Mouse (Mus musculus): ENCODE data around the gene Ctcfl. TPM values are rescaled to one million over a fixed set of nuclear protein-coding genes. Genes with fewer than 3 reads are reported as not detected.

Ctcfl gene
- polyA plus RNA-seq (2015; fragmentation: Nextera tagmentation; extraction: Ambion mirVana): 0.05 and 0.06 TPM in 2 replicates

- WGBS (ENCODE audit: insufficient replicate concordance): 76% methylated on average over 35 of the region's 35 CpGs
- Histone ChIP-seq H3K4me2 (ENCODE audit: low read depth, low read length) (peak within 1 kb of the TSS; percentile 22), H3K27ac (ENCODE audit: low read length) (peak within 1 kb of the TSS; percentile 71), H3K36me3 (ENCODE audit: control insufficient read depth, insufficient read depth) (no peaks in the 10 kb centered on the region), H3K9me3 (replicated peaks; ENCODE audit: control insufficient read depth, low read length) (no peaks in the 10 kb centered on the region), H3K4me1 (ENCODE audit: control insufficient read depth, low read depth, low read length) (peaks cover 12% of the 10 kb centered on the region), H3K4me3 (ENCODE audit: low read depth, low read length) (peak within 1 kb of the TSS; percentile 14; the same call in 1 of the 2 replicates), H3K27me3 (ENCODE audit: control insufficient read depth, insufficient read depth, low read depth, low read length) (no peaks in the 10 kb centered on the region; the same call in 1 of the 2 replicates), H3K9ac (ENCODE audit: low read depth, low read length) (peak within 1 kb of the TSS; percentile 6; the same call in 1 of the 2 replicates)
- ATAC-seq (ENCODE audit: low read depth): peak; percentile 71
These were observed at the start of gene Ctcfl for GRCm38 (mm10) chr2:173119023-173119944. Gene Ctcfl (minus strand): TSS chr2:173119525.

- Histone ChIP-seq H3K36me3 (ENCODE audit: control insufficient read depth, insufficient read depth) (no peaks in the 10 kb centered on the region), H3K4me3 (ENCODE audit: low read depth, low read length) (no peak overlapping the region), H3K9me3 (replicated peaks; ENCODE audit: control insufficient read depth, low read length) (no peaks in the 10 kb centered on the region), H3K27me3 (ENCODE audit: control insufficient read depth, insufficient read depth, low read depth, low read length) (peaks cover 9% of the 10 kb centered on the region), H3K4me2 (ENCODE audit: low read depth, low read length) (no peak overlapping the region), H3K27ac (ENCODE audit: low read length) (no peak overlapping the region), H3K4me1 (ENCODE audit: control insufficient read depth, low read depth, low read length) (peaks cover 4% of the 10 kb centered on the region; the same call in 1 of the 2 replicates), H3K9ac (ENCODE audit: low read depth, low read length) (no peak overlapping the region)
- ATAC-seq (ENCODE audit: low read depth): no peak
- 51% methylated on average over 5 of the region's 5 CpGs for WGBS (ENCODE audit: insufficient replicate concordance)
These were observed 49.1 kb upstream of the Ctcfl start for GRCm38 (mm10) chr2:173168411-173168851.

DNA sequence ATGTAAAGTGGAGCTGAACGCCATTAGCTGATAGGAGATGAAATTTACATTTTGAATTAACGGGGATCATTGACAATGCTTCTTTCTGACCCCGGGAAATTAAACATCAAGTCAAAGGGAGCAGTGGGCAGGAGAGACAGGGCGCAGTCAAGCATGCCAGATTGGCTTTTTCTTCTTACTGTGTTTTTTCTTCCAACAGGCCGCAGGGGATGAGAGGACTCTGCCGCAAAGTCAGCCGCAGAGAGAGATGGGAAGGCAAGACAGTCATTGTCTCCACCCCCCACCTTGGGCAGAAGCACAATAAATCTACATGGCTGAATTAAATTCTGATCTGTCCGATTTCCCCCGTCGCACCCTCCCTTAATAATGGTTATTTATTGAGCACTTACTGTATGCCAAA lies 46.0 kb upstream of the Ctcfl start:
- Histone ChIP-seq H3K27me3 (ENCODE audit: control insufficient read depth, insufficient read depth, low read depth, low read length) (no peaks in the 10 kb centered on the region), H3K4me1 (ENCODE audit: control insufficient read depth, low read depth, low read length) (no peaks in the 10 kb centered on the region; the same call in 1 of the 2 replicates), H3K27ac (ENCODE audit: low read length) (no peak overlapping the region), H3K9me3 (replicated peaks; ENCODE audit: control insufficient read depth, low read length) (no peaks in the 10 kb centered on the region), H3K4me3 (ENCODE audit: low read depth, low read length) (no peak overlapping the region), H3K4me2 (ENCODE audit: low read depth, low read length) (no peak overlapping the region), H3K36me3 (ENCODE audit: control insufficient read depth, insufficient read depth) (no peaks in the 10 kb centered on the region), H3K9ac (ENCODE audit: low read depth, low read length) (no peak overlapping the region)
- no peak for ATAC-seq (ENCODE audit: low read depth)
- 61% methylated on average over 10 of the region's 10 CpGs for WGBS (ENCODE audit: insufficient replicate concordance)

DNA sequence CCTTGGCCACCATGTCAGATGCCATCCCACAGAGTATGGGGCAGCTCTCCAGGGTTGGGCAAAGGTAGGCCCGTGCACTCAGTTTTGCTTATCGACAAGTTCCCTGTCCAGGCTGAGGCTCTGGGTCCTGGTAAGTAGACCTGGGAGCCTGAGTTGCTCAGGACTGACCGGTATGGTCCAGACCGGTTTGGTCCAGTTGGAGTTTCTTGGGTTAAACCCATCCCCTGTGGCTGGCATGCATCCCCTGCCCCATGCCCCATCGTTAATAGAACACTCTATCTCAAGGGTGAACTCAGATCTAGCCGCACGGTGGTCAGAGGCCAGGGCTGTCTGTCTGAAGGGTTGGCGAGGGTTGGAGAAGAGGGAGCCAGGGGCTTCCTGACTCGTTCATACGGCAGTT lies 45.6 kb upstream of the Ctcfl start:
- no peaks in the 10 kb centered on the region for H3K36me3 ChIP-seq (ENCODE audit: control insufficient read depth, insufficient read depth)
- no peak overlapping the region for H3K4me3 ChIP-seq (ENCODE audit: low read depth, low read length)
- no peak overlapping the region for H3K4me2 ChIP-seq (ENCODE audit: low read depth, low read length)
- no peaks in the 10 kb centered on the region; the same call in 1 of the 2 replicates for H3K4me1 ChIP-seq (ENCODE audit: control insufficient read depth, low read depth, low read length)
- WGBS (ENCODE audit: insufficient replicate concordance): 73% methylated on average over 10 of the region's 10 CpGs
- H3K27ac ChIP-seq (ENCODE audit: low read length): no peak overlapping the region
- H3K9ac ChIP-seq (ENCODE audit: low read depth, low read length): no peak overlapping the region
- H3K9me3 ChIP-seq (replicated peaks; ENCODE audit: control insufficient read depth, low read length): no peaks in the 10 kb centered on the region
- H3K27me3 ChIP-seq (ENCODE audit: control insufficient read depth, insufficient read depth, low read depth, low read length): no peaks in the 10 kb centered on the region
- ATAC-seq (ENCODE audit: low read depth): no peak

DNA sequence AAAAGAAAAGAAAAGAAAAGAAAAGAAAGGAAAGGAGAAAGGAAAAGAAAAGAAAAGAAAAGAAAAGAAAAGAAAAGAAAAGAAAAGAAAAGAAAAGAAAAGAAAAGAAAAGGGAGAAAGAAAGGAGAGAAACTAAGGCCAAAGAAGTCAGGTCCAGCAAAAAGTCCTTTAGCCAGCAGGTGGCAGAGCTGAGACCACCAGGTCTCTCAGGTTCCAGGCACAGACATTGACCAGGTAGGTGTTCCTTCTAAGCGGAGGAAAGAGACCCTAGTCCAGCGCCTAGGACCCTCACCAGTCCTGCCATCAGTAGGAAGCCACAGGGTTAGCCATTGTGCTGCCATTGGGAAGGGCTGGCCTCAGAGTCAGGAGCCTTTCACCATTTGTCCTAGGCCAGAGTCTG lies 45.0 kb upstream of the Ctcfl start:
- no peaks in the 10 kb centered on the region for H3K4me1 ChIP-seq (ENCODE audit: control insufficient read depth, low read depth, low read length)
- ATAC-seq (ENCODE audit: low read depth): no peak
- H3K9me3 ChIP-seq (replicated peaks; ENCODE audit: control insufficient read depth, low read length): no peaks in the 10 kb centered on the region
- no peak overlapping the region for H3K4me3 ChIP-seq (ENCODE audit: low read depth, low read length)
- H3K4me2 ChIP-seq (ENCODE audit: low read depth, low read length): no peak overlapping the region
- WGBS (ENCODE audit: insufficient replicate concordance): 34% methylated on average over 2 of the region's 2 CpGs
- no peaks in the 10 kb centered on the region for H3K36me3 ChIP-seq (ENCODE audit: control insufficient read depth, insufficient read depth)
- H3K27ac ChIP-seq (ENCODE audit: low read length): no peak overlapping the region
- H3K9ac ChIP-seq (ENCODE audit: low read depth, low read length): no peak overlapping the region
- no peaks in the 10 kb centered on the region for H3K27me3 ChIP-seq (ENCODE audit: control insufficient read depth, insufficient read depth, low read depth, low read length)

DNA sequence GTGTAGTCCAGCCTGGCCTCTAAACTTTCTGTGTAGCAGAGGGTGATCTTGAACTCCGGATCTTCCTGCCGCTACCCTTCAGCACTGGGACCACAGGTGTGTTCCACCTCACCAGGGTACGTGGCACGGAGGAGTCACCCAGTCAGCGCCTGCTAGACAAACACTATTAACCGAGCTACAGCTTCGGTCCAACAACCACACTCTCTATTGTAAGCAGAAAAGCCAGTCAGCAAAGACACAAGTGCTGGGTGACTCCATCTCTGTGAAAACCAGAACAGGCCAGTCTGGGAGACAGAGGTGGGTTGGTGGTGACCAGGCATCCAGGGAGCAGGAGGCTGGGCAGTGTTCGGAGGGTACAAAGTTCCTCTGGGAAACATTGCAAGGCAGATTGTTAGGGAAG lies 44.1 kb upstream of the Ctcfl start:
- Histone ChIP-seq H3K4me1 (ENCODE audit: control insufficient read depth, low read depth, low read length) (no peaks in the 10 kb centered on the region), H3K9ac (ENCODE audit: low read depth, low read length) (no peak overlapping the region), H3K36me3 (ENCODE audit: control insufficient read depth, insufficient read depth) (no peaks in the 10 kb centered on the region), H3K4me2 (ENCODE audit: low read depth, low read length) (no peak overlapping the region), H3K27me3 (ENCODE audit: control insufficient read depth, insufficient read depth, low read depth, low read length) (no peaks in the 10 kb centered on the region), H3K4me3 (ENCODE audit: low read depth, low read length) (no peak overlapping the region), H3K27ac (ENCODE audit: low read length) (no peak overlapping the region), H3K9me3 (replicated peaks; ENCODE audit: control insufficient read depth, low read length) (no peaks in the 10 kb centered on the region)
- 69% methylated on average over 8 of the region's 8 CpGs for WGBS (ENCODE audit: insufficient replicate concordance)
- ATAC-seq (ENCODE audit: low read depth): no peak

DNA sequence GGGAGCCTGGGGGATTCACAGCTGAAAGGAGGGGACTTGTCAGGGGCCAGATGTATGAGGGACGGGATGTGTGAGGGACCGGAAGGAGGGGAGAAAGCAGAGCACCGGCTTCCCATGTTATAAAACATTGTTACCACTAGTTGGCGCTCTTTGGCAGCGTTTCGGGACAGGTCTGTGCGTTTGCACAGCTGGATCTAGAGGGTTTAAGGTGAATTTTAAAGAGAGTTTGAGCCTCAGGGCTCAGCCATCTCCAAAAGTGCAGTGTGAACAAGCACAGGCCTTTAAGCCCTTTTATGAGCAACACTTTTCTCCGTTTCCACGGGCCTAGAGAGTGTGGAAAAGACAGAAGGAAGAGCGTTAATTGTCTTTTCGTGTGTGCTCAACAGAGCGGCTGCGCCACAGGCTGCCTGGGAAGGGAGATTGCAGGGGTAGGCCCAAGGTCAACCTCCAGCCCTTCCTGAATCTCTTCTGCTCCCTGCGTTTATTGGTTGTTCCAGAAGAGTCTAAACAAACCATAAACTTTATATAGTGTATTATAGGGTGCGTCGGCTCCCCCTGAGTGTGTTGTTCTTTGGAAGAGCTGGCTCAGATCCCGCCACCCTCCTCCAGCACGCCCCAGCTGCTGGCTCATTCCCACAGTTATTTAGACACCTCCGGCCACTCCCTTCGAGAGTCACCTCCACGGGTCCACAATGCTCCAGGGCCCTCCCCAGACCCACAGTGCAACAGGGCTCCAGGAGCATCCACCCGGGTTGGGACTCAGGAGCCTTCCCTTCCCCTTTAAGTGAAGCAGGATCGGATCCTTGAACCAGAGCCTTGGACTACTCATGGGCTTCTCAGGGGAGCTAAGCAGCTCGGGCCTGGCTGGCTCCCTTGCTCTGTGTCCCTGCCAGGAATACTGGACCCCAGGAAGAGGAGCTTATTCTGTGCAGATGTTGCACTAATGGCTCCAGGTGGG lies 40.3 kb upstream of the Ctcfl start:
- H3K9ac ChIP-seq (ENCODE audit: low read depth, low read length): no peak overlapping the region

DNA sequence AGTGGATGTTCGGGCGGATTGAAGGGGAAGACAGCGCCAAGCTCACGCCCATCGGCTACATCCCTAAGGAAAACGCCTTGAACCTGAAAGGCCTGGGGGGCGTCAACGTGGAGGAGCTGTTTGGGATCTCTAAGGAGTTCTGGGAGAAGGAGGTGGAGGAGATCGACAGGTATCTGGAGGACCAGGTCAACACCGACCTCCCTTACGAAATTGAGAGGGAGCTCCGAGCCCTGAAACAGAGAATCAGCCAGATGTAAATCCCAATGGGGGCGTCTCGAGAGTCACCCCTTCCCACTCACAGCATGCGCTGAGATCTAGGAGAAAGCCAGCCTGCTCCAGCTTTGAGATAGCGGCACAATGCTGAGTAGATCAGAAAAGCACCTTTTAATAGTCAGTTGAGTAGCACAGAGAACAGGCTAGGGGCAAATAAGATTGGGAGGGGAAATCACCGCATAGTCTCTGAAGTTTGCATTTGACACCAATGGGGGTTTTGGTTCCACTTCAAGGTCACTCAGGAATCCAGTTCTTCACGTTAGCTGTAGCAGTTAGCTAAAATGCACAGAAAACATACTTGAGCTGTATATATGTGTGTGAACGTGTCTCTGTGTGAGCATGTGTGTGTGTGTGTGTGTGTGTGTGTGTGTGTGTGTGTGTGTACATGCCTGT lies 39.2 kb upstream of the Ctcfl start:
- H3K9me3 ChIP-seq (replicated peaks; ENCODE audit: control insufficient read depth, low read length): no peaks in the 10 kb centered on the region
- no peak for ATAC-seq (ENCODE audit: low read depth)
- no peak overlapping the region for H3K9ac ChIP-seq (ENCODE audit: low read depth, low read length)
- no peaks in the 10 kb centered on the region for H3K27me3 ChIP-seq (ENCODE audit: control insufficient read depth, insufficient read depth, low read depth, low read length)
- 69% methylated on average over 19 of the region's 19 CpGs for WGBS (ENCODE audit: insufficient replicate concordance)
- no peaks in the 10 kb centered on the region for H3K4me1 ChIP-seq (ENCODE audit: control insufficient read depth, low read depth, low read length)
- H3K4me2 ChIP-seq (ENCODE audit: low read depth, low read length): no peak overlapping the region
- no peak overlapping the region for H3K4me3 ChIP-seq (ENCODE audit: low read depth, low read length)
- no peaks in the 10 kb centered on the region for H3K36me3 ChIP-seq (ENCODE audit: control insufficient read depth, insufficient read depth)
- no peak overlapping the region for H3K27ac ChIP-seq (ENCODE audit: low read length)

More for the DNA sequence above, 40.3 kb upstream of the Ctcfl start:
- H3K27me3 ChIP-seq (ENCODE audit: control insufficient read depth, insufficient read depth, low read depth, low read length): no peaks in the 10 kb centered on the region
- H3K36me3 ChIP-seq (ENCODE audit: control insufficient read depth, insufficient read depth): no peaks in the 10 kb centered on the region
- H3K9me3 ChIP-seq (replicated peaks; ENCODE audit: control insufficient read depth, low read length): no peaks in the 10 kb centered on the region
- 45% methylated on average over 24 of the region's 24 CpGs for WGBS (ENCODE audit: insufficient replicate concordance)
- ATAC-seq (ENCODE audit: low read depth): peak; percentile 40; the same call in 1 of the 2 replicates
- no peak overlapping the region for H3K4me2 ChIP-seq (ENCODE audit: low read depth, low read length)
- H3K27ac ChIP-seq (ENCODE audit: low read length): no peak overlapping the region
- no peak overlapping the region for H3K4me3 ChIP-seq (ENCODE audit: low read depth, low read length)
- no peaks in the 10 kb centered on the region for H3K4me1 ChIP-seq (ENCODE audit: control insufficient read depth, low read depth, low read length)
